Mouse (Mus musculus) right cerebral cortex, postnatal 36 days (tissue): ENCODE measurements around the gene Axin1.
"Not testable (repeated sequence)": the region's sequence is repeated elsewhere in the genome, so short reads cannot be mapped to it uniquely, and the experiment has no call there.

Source experiments
- DNase-seq, 2 experiments: peaks; one replicate each; pipeline ENCODE4 v3.0.0; 2022; ENCODE audit warnings: low spot score in 2 of 2, mixed read lengths in 1 of 2

Axin1 gene

GRCm38 (mm10) chr17:26138239-26138836 is at the start of gene Axin1:
Gene Axin1 (plus strand): TSS chr17:26138688.
- peak; percentile 93 to 95 for DNase-seq

- DNase-seq, result peak; percentile 81 to 83
Measured at GRCm38 (mm10) chr17:26089905-26090632, 48.4 kb upstream of the Axin1 start, which contains the start of gene Decr2. Gene Decr2 (minus strand): TSS chr17:26090337.

- no peak for DNase-seq
Measured at GRCm38 (mm10) chr17:26094531-26095110, 43.9 kb upstream of the Axin1 start.

- peak; percentile 55 for DNase-seq
Measured at GRCm38 (mm10) chr17:26095121-26095740, 43.3 kb upstream of the Axin1 start, which contains the start of gene Nme4. Gene Nme4 (minus strand): TSS chr17:26095602.

- DNase-seq, result no peak
Measured at GRCm38 (mm10) chr17:26098461-26098860, 40.0 kb upstream of the Axin1 start.

GRCm38 (mm10) chr17:26099316-26099715 is 39.2 kb upstream of the Axin1 start:
- DNase-seq, result not testable (repeated sequence)

GRCm38 (mm10) chr17:26100166-26100565 is 38.3 kb upstream of the Axin1 start:
- DNase-seq, result no peak

- no peak for DNase-seq
Measured at GRCm38 (mm10) chr17:26101478-26101877, 37.0 kb upstream of the Axin1 start.

GRCm38 (mm10) chr17:26105619-26106018 is 32.9 kb upstream of the Axin1 start:
- no peak for DNase-seq

- no peak for DNase-seq
Measured at GRCm38 (mm10) chr17:26110156-26110555, 28.3 kb upstream of the Axin1 start.

GRCm38 (mm10) chr17:26111024-26111423 is 27.5 kb upstream of the Axin1 start:
- DNase-seq, result no peak

- no peak for DNase-seq
Measured at GRCm38 (mm10) chr17:26111722-26112121, 26.8 kb upstream of the Axin1 start.

- DNase-seq, result no peak
Measured at GRCm38 (mm10) chr17:26112751-26113150, 25.7 kb upstream of the Axin1 start.

- peak in 1 of 2 experiments; percentile 63 for DNase-seq
Measured at GRCm38 (mm10) chr17:26113181-26113948, 25.1 kb upstream of the Axin1 start, which contains the start of gene Tmem8. Gene Tmem8 (plus strand): TSS chr17:26113299.

GRCm38 (mm10) chr17:26114061-26114460 is 24.4 kb upstream of the Axin1 start:
- DNase-seq, result no peak

- not testable (repeated sequence) for DNase-seq
Measured at GRCm38 (mm10) chr17:26114461-26114860, 24.0 kb upstream of the Axin1 start.

- no peak for DNase-seq
Measured at GRCm38 (mm10) chr17:26115205-26115898, 23.1 kb upstream of the Axin1 start.

- DNase-seq, result no peak
Measured at GRCm38 (mm10) chr17:26115956-26116487, 22.5 kb upstream of the Axin1 start.

GRCm38 (mm10) chr17:26116503-26117258 is 21.8 kb upstream of the Axin1 start:
- DNase-seq, result no peak
